Mouse (Mus musculus) spleen, postnatal 10 days (tissue): ENCODE measurements around the gene Rhox6.
"Not testable (repeated sequence)": the region's sequence is repeated elsewhere in the genome, so short reads cannot be mapped to it uniquely, and the experiment has no call there.

Experiments used
- DNase-seq, 2 experiments: peaks; one replicate each; pipeline ENCODE4 v3.0.0; 2021 to 2022; ENCODE audit warnings: low spot score in 2 of 2

The Rhox6 gene

DNA sequence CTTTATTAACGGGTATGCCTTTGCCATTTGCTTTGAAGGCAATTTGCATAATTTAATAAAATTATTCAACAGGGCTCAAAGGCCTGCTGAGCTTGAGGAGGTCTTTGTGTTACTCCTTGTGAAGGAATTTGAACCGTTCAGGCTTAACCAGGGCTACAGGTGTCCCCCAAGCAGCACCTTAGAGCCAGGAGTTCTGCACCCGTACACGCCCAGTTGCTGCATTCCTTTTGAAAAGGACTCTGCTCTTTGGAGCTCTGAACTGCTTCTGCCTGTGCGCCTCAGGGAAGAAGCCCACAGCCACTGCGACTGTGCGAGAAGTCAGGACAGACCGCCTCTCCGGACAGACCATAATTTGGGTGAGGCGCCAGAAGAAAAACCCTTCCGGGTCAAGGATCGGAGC, at the start of gene Rhox6:
TSS of gene Rhox6 (plus strand) at position 301 of the 400 bp plus-strand sequence.
- not testable (repeated sequence) for DNase-seq

GRCm38 (mm10) chrX:37807286-37808080, 19.2 kb upstream of the Rhox6 start:
- no peak for DNase-seq

DNA sequence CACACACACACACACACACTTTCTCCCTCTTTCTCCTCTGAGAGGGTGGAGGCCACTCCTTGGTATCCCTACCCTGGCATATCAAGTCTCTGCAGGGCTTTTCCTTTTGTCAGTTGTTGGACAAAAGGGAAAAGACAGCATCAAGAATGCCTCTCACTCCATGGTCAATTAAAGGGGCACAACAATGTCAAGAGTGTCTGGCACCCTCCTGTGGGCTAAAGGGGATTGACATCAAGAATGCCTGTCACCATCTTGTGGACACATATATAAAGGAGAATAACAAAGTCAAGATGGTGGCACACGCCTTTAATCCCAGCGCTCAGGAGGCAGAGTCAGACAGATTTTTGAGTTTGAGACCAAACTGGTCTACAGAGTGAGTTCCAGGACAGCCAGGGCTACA, 17.3 kb upstream of the Rhox6 start:
- no peak for DNase-seq

DNA sequence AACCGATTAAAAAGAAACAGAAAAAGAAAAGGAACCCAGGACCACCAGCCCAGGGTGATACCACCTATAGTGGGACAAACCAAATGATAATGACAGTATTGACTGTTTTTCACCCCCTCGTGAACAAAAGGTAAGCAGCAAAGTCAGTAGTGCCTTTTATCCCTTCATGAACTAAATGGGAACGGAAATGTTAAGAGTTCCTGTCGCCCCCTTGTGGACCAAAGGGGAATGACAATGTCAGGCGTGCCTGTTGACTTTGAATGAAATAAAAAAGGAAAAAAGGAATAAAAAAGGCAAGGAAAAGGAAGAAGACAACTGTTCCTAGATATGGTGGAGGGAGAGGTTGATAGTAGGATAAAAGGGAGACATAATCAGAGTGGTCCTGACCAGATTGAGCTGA, 15.5 kb upstream of the Rhox6 start:
- peak in 1 of 2 experiments; percentile 12 for DNase-seq

DNA sequence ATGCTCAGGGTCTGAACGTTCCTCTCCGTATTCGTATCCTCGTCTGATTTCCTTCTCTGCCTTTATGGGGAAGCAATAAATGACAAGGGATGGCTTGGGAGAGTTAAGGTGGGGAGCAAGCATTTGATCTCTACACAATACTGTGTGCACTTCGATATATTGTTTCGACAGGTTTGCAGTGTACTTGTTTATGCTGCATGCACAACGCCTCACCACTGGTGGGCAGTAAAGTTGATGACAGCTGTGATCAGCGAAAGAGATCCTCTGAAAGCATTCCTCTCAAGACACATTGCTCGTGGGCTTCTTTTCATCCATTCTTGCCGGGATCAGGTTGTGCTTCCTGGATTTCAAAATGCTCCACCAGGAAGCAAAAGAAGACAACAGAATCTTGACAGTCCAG, 11.0 kb upstream of the Rhox6 start:
- DNase-seq = no peak

GRCm38 (mm10) chrX:37831386-37831785, 4.7 kb downstream of the Rhox6 start, which contains the start of gene Rhox7a:
TSS of gene Rhox7a (plus strand) at chrX:37831686.
- not testable (repeated sequence) for DNase-seq

DNA sequence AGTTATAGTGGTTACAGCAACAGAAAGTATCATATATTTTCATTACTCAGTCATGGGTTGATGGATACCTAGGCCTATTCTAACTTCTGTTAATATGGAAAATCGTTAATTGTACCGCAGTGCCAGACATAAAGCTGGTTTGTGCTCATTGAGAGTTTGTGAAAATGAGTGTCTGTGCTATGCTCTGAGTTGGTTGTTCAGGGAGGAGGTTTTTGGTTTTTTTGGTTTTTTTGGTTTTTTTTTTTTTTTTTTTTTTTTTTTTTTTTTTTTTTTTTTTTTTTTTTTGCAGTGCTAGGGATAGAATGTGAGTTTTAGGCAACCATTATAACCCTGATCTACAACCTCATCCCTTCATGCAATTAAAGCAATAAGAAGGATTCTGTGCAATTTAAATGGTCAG, 44.9 kb downstream of the Rhox6 start:
- no peak for DNase-seq

DNA sequence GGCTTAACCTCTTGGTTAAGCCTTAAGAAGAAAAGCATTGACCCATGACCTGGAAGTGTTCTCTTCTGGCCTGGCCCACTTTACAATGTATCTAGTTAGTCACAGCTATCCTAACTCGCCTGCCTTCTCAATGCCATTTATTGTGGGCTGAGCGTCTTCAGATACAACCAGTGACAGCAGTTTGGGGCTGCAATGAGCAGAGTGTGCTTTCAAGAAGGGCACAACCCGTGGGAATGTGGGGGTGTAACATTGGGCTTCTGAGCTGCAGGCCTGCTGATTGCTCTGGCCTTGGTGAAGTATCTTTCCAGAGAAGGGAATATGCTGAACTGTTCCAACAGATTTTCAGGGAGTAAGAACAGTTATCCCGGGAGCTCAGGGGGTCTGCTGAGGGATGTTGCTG, 52.1 kb downstream of the Rhox6 start, which contains the start of gene Rhox8:
TSS of gene Rhox8 (minus strand) at position 101 of the 400 bp plus-strand sequence.
- DNase-seq = no peak
